Mouse (Mus musculus): ENCODE results near the gene Fkbp14.

The Fkbp14 gene

DNA sequence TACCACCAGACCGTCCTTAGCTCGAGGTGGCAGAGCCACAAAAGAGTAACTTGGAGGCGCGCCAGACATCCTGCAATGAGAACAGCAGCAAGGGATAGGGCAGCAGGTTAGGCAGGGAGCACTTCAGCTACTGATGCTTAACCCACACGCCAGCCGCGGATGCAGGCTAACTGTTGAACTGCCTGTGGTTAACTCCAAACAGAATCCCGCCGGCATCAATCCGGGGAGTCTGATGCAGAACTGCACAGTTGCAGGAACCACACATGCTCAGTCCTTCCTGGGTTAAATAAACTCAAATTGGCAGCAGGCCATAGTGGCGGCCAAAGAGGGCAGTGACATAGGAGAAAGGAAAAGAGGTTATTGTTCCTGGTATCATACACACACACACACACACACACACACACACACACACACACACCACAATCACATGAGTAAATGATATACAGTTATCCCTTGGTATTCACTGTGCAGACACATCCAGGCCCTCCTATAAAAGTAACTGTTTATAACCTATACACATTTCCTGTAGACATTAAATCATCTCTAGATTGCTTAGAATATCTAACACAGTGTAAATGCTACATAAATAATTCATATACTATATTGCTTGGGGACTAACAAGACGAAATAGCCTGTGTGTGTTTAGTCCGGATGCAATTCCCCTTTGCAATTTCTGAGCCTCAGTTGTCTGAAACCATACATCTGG lies 48.6 kb downstream of the Fkbp14 start:
- DNase-seq (ENCODE audit: low read depth, low spot score): no peak

DNA sequence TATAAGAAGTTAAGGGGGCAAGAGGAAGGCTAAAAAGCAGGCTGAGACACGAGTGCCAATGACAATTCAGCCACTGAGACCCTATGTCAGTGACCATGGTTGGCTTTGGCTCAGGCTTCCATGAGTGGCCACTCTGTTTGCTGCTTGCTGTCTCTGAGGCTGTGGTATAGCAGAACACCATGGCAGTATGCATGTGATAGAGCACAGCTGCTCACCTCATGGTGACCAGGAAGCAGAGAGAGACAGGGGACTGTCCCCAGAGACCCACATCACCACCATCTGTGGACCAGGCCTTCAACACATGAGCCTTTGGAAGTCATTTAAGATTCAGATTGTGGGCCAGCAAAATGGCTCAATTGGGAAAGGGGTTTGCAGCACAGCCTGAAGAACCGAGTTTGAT lies 53.5 kb downstream of the Fkbp14 start:
- DNase-seq (ENCODE audit: low read depth, low spot score): no peak

GRCm38 (mm10) chr6:54542836-54543235 lies 54.3 kb downstream of the Fkbp14 start:
- no peak for DNase-seq (ENCODE audit: low read depth, low spot score)

GRCm38 (mm10) chr6:54540252-54540887 lies 56.7 kb downstream of the Fkbp14 start:
- DNase-seq (ENCODE audit: low read depth, low spot score): no peak

DNA sequence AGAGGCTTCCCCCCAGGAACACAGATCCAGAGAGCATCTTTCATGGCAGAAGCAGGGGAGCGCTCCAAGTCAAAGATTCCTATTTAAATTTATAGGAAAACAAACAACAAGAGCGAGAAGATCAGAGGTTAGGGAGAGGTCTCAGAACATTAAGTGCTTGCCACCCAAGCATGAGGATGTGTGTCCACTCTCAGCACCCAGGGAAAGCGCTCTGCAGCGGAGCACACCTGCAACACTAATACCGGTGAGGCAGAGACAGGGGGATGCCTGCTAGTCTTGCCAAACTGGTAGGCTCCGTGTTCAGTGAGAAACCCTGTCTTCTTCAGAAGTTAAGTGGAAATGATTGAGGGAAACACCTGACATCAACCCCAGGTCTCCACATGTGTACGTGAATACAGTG lies 57.7 kb downstream of the Fkbp14 start:
- DNase-seq (ENCODE audit: low read depth, low spot score): no peak

DNA sequence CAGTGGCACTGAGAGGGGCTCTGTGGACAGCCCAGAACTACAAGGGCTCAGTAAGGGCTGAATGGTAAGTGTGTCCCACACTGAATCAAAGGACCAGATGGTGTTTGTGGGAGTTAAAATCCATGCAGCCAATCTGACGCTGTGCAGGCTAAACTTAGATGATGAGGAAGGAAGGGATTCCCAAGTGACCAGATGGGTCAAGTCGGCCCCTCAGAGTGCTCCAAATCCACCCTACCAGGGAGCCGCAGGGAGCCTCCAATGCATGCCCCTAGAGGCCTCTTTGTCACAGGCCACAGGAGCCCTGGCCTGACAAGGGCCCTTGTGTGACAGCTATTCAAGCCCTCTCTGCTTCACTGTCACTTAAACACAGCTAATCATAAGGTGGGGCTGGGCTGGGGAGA lies 58.3 kb downstream of the Fkbp14 start:
- DNase-seq (ENCODE audit: low read depth, low spot score): no peak

GRCm38 (mm10) chr6:54537053-54537452 lies 60.1 kb downstream of the Fkbp14 start:
- DNase-seq (ENCODE audit: low read depth, low spot score): no peak

- DNase-seq (ENCODE audit: low read depth, low spot score): no peak
Measured at GRCm38 (mm10) chr6:54535485-54535884, 61.6 kb downstream of the Fkbp14 start.

- no peak for DNase-seq (ENCODE audit: low read depth, low spot score)
Measured at GRCm38 (mm10) chr6:54531048-54531481, 66.0 kb downstream of the Fkbp14 start.

- no peak for DNase-seq (ENCODE audit: low read depth, low spot score)
Measured at GRCm38 (mm10) chr6:54530182-54530581, 66.9 kb downstream of the Fkbp14 start.

GRCm38 (mm10) chr6:54528666-54529065 lies 68.4 kb downstream of the Fkbp14 start:
- DNase-seq (ENCODE audit: low read depth, low spot score): no peak

Measured in forelimb bud, embryonic 11.5 days (tissue).